Mouse (Mus musculus) liver, embryonic 12.5 days (tissue): ENCODE measurements around the gene Dis3l2. TPM values are rescaled to one million over a fixed set of nuclear protein-coding genes. Genes with fewer than 3 reads are reported as not detected.
A peak's percentile ranks its signal among the peaks of the same experiment; 100 is the strongest.

Experiments
- ATAC-seq: fragments of 200-750 bp; cut with Nextera tagmentation; 2 replicates; pipeline ENCODE4 v1.8.0; 2017; ENCODE audit warnings: moderate number of reproducible peaks, mild to moderate bottlenecking, moderate library complexity
- H3K27ac ChIP-seq: fragments of 300-500 bp; sonication (generic); 2 replicates; pipeline ENCODE4 v1.5.1; 2016; ENCODE audit warnings: mild to moderate bottlenecking
- H3K27me3 ChIP-seq: fragments of 300-500 bp; sonication (generic); replicated peaks from 2 replicates; pipeline ENCODE4 v1.6.1; 2016; ENCODE audit warnings: mild to moderate bottlenecking, moderate library complexity
- H3K36me3 ChIP-seq: fragments of 300-500 bp; sonication (generic); 2 replicates; pipeline ENCODE4 v1.6.1; 2016; ENCODE audit warnings: mild to moderate bottlenecking, moderate library complexity
- H3K4me1 ChIP-seq: fragments of 300-500 bp; sonication (generic); 2 replicates; pipeline ENCODE4 v1.6.1; 2016
- H3K4me2 ChIP-seq: fragments of 300-500 bp; sonication (generic); 2 replicates; pipeline ENCODE4 v1.6.1; 2016; ENCODE audit warnings: mild to moderate bottlenecking, moderate library complexity
- H3K4me3 ChIP-seq: fragments of 300-500 bp; sonication (generic); 2 replicates; pipeline ENCODE4 v1.5.1; 2016; ENCODE audit warnings: mild to moderate bottlenecking, moderate library complexity
- H3K9ac ChIP-seq: fragments of 300-500 bp; sonication (generic); 2 replicates; pipeline ENCODE4 v1.6.1; 2016; ENCODE audit warnings: mild to moderate bottlenecking, moderate library complexity
- H3K9me3 ChIP-seq: fragments of 300-500 bp; sonication (generic); replicated peaks from 2 replicates; pipeline ENCODE4 v1.6.1; 2016; ENCODE audit warnings: mild to moderate bottlenecking, moderate library complexity
- WGBS: fragments of 180-500 bp; shearing (Covaris S2); methylation state at CpG from one replicate; pipeline ENCODE4 v1.1.7; 2016; ENCODE audit not compliant: insufficient replicate concordance; 5-methylcytosine and 5-hydroxymethylcytosine counted together
- polyA plus RNA-seq: library from polyadenylated mRNA; unstranded; fragments of >200 nt; fragmentation: Nextera tagmentation; extraction: Ambion mirVana; gene quantifications from 2 replicates; pipeline ENCODE4 v1.2.1, GENCODE M21; 2016

Dis3l2 gene
- polyA plus RNA-seq, 1 experiment from 2014 or later, result 13.2 TPM

DNA sequence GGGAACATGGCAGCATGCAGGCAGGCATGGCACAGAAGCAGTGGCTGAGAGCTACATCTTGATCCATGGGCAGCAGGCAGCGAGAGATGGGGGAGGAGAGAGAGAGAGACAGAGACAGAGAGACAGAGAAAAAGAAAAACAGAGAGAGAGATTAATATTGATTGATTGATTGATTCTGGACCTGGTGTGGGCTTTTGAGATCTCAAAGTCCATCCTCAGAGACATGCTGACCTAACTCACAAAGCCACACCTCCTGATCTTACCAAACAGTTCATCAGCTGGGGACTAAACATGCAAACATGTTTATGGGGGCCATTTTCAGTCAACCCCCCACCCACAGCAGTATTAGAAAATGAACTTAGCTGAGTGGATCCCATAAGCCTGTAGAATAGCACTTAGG, 321.4 kb downstream of the Dis3l2 start:
- ATAC-seq, result no peak

DNA sequence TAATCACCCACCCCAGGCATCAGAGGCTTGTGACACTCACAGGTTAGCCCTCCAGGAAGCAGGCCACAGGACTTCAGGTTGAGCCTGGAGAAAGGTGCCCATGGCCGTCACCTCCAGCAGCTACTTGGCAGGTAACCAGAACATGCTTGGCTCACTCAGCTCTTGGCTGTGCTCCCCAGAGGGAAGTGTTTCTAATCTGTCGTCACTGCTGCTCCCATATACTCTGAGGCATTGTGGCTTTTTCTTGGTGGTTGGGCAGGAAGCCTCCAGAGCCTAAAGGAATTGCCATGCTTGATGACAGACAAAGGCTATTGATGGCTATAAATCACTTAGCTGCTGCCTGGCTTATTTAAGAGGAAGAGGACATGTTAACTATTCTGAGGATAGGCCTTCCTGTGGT, 325.2 kb downstream of the Dis3l2 start:
- WGBS, result 58% methylated on average over 2 of the region's 2 CpGs
- Histone ChIP-seq H3K27ac (no peak overlapping the region), H3K4me2 (no peak overlapping the region), H3K4me3 (no peak overlapping the region), H3K27me3 (no peaks in the 10 kb centered on the region), H3K36me3 (no peaks in the 10 kb centered on the region), H3K9me3 (no peaks in the 10 kb centered on the region), H3K9ac (no peak overlapping the region), H3K4me1 (no peaks in the 10 kb centered on the region)
- ATAC-seq, result no peak

More for the DNA sequence above, 321.4 kb downstream of the Dis3l2 start:
- H3K4me2 ChIP-seq, result no peak overlapping the region
- H3K27ac ChIP-seq, result no peak overlapping the region
- no peaks in the 10 kb centered on the region for H3K36me3 ChIP-seq
- WGBS, result 78% methylated on average over 1 of the region's 1 CpGs
- no peaks in the 10 kb centered on the region for H3K9me3 ChIP-seq
- no peaks in the 10 kb centered on the region for H3K27me3 ChIP-seq
- H3K4me3 ChIP-seq, result no peak overlapping the region
- no peak overlapping the region for H3K9ac ChIP-seq
- peaks cover 14% of the 10 kb centered on the region for H3K4me1 ChIP-seq

DNA sequence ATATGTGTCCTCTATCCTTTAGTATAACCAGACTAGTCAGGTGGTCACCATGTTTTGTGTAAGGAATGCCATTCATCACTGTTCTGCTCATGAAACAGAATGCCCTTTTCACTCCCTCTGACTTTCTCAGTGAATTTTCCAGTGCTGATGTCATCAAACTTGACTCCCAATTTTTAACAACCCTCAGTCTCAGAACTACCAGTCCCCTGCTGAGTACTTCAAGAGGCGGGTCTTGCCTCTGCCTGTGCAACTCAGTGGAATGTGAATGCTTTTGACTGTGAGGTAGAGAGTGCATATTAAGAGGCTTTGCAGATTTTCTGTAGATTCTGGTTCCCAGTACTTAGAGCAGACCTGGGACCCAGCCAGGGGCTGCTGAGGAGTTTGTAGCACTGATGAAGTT, 327.0 kb downstream of the Dis3l2 start:
- Histone ChIP-seq H3K36me3 (no peaks in the 10 kb centered on the region), H3K4me3 (no peak overlapping the region), H3K9me3 (no peaks in the 10 kb centered on the region), H3K4me2 (no peak overlapping the region), H3K9ac (no peak overlapping the region), H3K27ac (no peak overlapping the region), H3K4me1 (peaks cover 5% of the 10 kb centered on the region), H3K27me3 (no peaks in the 10 kb centered on the region)
- ATAC-seq, result no peak
- WGBS, result 48% methylated on average over 1 of the region's 1 CpGs

DNA sequence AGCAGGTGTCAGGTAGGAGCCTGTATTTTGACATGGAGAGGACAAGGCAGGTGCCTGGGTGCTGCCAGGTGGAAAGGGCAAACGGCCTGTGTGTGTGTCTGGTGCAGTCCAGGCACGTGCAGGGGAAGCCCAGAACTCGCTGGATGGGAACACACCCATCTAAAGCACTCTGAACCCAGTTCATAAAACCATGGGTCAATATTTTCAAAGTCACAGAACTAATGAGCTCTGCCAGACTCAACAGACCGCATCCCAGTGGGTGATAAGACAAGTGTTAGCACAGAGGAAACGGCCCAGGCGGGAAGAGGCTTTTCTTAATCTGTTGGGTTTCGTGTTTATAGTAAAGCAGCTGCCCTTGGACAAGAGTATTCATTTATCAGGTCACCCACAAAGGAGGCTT, 328.9 kb downstream of the Dis3l2 start:
- Histone ChIP-seq H3K27ac (no peak overlapping the region), H3K27me3 (no peaks in the 10 kb centered on the region), H3K9ac (no peak overlapping the region), H3K4me3 (no peak overlapping the region), H3K9me3 (no peaks in the 10 kb centered on the region), H3K4me2 (no peak overlapping the region), H3K36me3 (no peaks in the 10 kb centered on the region), H3K4me1 (peaks cover 13% of the 10 kb centered on the region)
- no peak for ATAC-seq
- 44% methylated on average over 7 of the region's 7 CpGs for WGBS

- peak; percentile 35; the same call in 1 of the 2 replicates for ATAC-seq
- no peaks in the 10 kb centered on the region for H3K36me3 ChIP-seq
- no peaks in the 10 kb centered on the region for H3K9me3 ChIP-seq
- H3K27ac ChIP-seq, result no peak overlapping the region
- no peak overlapping the region for H3K4me2 ChIP-seq
- H3K4me1 ChIP-seq, result peaks cover 13% of the 10 kb centered on the region
- 33% methylated on average over 4 of the region's 4 CpGs for WGBS
- no peak overlapping the region for H3K4me3 ChIP-seq
- H3K27me3 ChIP-seq, result no peaks in the 10 kb centered on the region
- H3K9ac ChIP-seq, result no peak overlapping the region
Observed at GRCm38 (mm10) chr1:87035532-87036161, 332.0 kb downstream of the Dis3l2 start.

- H3K27ac ChIP-seq, result no peak overlapping the region
- peaks cover 13% of the 10 kb centered on the region for H3K4me1 ChIP-seq
- 62% methylated on average over 3 of the region's 3 CpGs for WGBS
- no peaks in the 10 kb centered on the region for H3K36me3 ChIP-seq
- no peak for ATAC-seq
- H3K4me3 ChIP-seq, result no peak overlapping the region
- H3K27me3 ChIP-seq, result no peaks in the 10 kb centered on the region
- H3K9ac ChIP-seq, result no peak overlapping the region
- no peaks in the 10 kb centered on the region for H3K9me3 ChIP-seq
- H3K4me2 ChIP-seq, result no peak overlapping the region
Observed at GRCm38 (mm10) chr1:87036334-87036733, 332.7 kb downstream of the Dis3l2 start.

DNA sequence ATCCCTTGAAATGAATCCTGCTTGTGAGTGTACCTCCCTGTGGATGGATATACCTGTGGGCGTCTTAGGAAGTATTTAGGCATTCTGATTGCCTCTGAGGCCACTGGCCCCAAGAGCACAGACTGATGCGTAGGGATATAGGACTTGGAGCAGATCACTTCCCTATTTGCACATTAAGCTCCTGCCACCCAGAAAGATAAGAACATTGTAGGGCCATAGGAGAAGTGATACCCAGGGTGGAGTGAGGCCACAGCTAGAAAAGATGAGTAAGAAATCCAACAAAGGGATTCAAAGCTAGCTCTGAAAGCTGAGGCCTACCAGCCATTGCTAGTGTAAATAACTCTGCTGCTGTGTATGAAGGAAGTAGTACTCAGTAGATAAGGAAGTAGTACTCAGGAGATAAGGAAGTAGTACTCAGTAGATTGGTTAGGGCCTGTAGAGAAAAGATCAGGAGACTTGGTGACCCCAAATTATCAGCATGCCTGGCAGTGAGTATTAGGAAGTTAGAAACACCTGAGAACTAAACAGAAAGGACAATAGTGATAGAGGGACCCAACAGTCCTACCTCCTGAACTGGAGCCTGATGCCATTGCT, 335.0 kb downstream of the Dis3l2 start:
- Histone ChIP-seq H3K36me3 (no peaks in the 10 kb centered on the region), H3K4me2 (no peak overlapping the region), H3K27me3 (no peaks in the 10 kb centered on the region), H3K27ac (no peak overlapping the region), H3K9me3 (no peaks in the 10 kb centered on the region), H3K4me1 (peaks cover 13% of the 10 kb centered on the region), H3K4me3 (no peak overlapping the region), H3K9ac (no peak overlapping the region)
- no peak for ATAC-seq
- 57% methylated on average over 2 of the region's 2 CpGs for WGBS

GRCm38 (mm10) chr1:87041119-87041518, 337.5 kb downstream of the Dis3l2 start:
- 11% methylated on average over 3 of the region's 3 CpGs for WGBS
- peaks cover 8% of the 10 kb centered on the region; the same call in 1 of the 2 replicates for H3K36me3 ChIP-seq
- no peak overlapping the region for H3K4me3 ChIP-seq
- H3K27ac ChIP-seq, result no peak overlapping the region
- H3K9me3 ChIP-seq, result no peaks in the 10 kb centered on the region
- no peak for ATAC-seq
- no peak overlapping the region for H3K4me2 ChIP-seq
- no peak overlapping the region for H3K9ac ChIP-seq
- H3K27me3 ChIP-seq, result no peaks in the 10 kb centered on the region
- peaks cover 3% of the 10 kb centered on the region for H3K4me1 ChIP-seq

GRCm38 (mm10) chr1:87041814-87042438, 338.3 kb downstream of the Dis3l2 start:
- ATAC-seq, result 0 out of 2 replicates have a peak, but pooled peaks have one; percentile 38
- no peak overlapping the region for H3K9ac ChIP-seq

GRCm38 (mm10) chr1:87050072-87050471, 346.5 kb downstream of the Dis3l2 start:
- WGBS, result 59% methylated on average over 3 of the region's 3 CpGs
- H3K9ac ChIP-seq, result no peak overlapping the region
- H3K4me1 ChIP-seq, result no peaks in the 10 kb centered on the region
- peaks cover 1% of the 10 kb centered on the region; the same call in 1 of the 2 replicates for H3K36me3 ChIP-seq
- no peaks in the 10 kb centered on the region for H3K9me3 ChIP-seq
- ATAC-seq, result no peak
- H3K4me3 ChIP-seq, result no peak overlapping the region
- no peak overlapping the region for H3K4me2 ChIP-seq
- no peaks in the 10 kb centered on the region for H3K27me3 ChIP-seq
- no peak overlapping the region for H3K27ac ChIP-seq

More at GRCm38 (mm10) chr1:87041814-87042438, 338.3 kb downstream of the Dis3l2 start:
- 0% methylated on average over 1 of the region's 1 CpGs for WGBS
- Histone ChIP-seq H3K27ac (no peak overlapping the region), H3K27me3 (no peaks in the 10 kb centered on the region), H3K36me3 (peaks cover 8% of the 10 kb centered on the region; the same call in 1 of the 2 replicates), H3K4me1 (no peaks in the 10 kb centered on the region), H3K4me2 (no peak overlapping the region), H3K4me3 (no peak overlapping the region), H3K9me3 (no peaks in the 10 kb centered on the region)

DNA sequence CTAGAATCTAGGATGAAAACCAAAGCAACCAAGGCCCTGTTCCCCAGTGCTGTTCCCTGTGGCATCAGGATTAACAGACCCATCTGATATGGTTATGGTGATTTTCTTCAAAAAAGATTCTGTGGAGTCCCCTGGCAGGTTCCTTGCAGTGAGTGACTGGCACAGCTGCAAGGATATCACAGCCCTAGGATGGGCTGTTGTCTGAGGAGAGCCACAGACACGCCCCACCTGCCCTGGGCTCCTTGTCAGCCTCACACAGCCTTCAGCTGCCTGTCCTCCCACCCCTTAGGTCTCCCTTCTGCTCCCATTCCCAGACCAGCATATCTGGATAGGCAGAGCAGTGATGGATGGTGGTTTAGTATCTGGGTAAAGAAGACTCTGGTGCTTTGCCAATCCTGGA, 347.1 kb downstream of the Dis3l2 start:
- Histone ChIP-seq H3K9ac (no peak overlapping the region), H3K4me3 (no peak overlapping the region), H3K36me3 (no peaks in the 10 kb centered on the region), H3K4me2 (no peak overlapping the region), H3K27me3 (no peaks in the 10 kb centered on the region), H3K4me1 (no peaks in the 10 kb centered on the region), H3K9me3 (no peaks in the 10 kb centered on the region), H3K27ac (no peak overlapping the region)
- no peak for ATAC-seq
- WGBS, result 68% methylated on average over 1 of the region's 1 CpGs

GRCm38 (mm10) chr1:87051369-87051768, 347.8 kb downstream of the Dis3l2 start:
- Histone ChIP-seq H3K9me3 (no peaks in the 10 kb centered on the region), H3K4me1 (no peaks in the 10 kb centered on the region), H3K4me3 (no peak overlapping the region), H3K27me3 (no peaks in the 10 kb centered on the region), H3K36me3 (no peaks in the 10 kb centered on the region), H3K4me2 (no peak overlapping the region), H3K27ac (no peak overlapping the region), H3K9ac (no peak overlapping the region)
- WGBS, result 75% methylated on average over 4 of the region's 4 CpGs
- ATAC-seq, result no peak
